In genomic region chr11:90235221-90235620, GRCm38 (mm10) we compare ENCODE assay signal across 18 mouse cellular contexts.
"Had no signal": no experiment of that assay in that cellular context is flagged by ENCODE, and none has a peak within 500 bp of the region (broad histone marks: within the 10 kb centered on the region; RNA-seq: fewer than 3 reads in every experiment).

No protein-coding gene starts in this region.

- ATAC-seq: midbrain, embryonic 15.5 days had no signal

- H3K4me3 ChIP-seq: layer of hippocampus, adult 2 months; liver, embryonic 13.5 days; midbrain, embryonic 15.5 days; myocyte; neural tube, embryonic 13.5 days; stomach, embryonic 15.5 days had no signal

- H3K9ac ChIP-seq: liver, embryonic 13.5 days; midbrain, embryonic 15.5 days; neural tube, embryonic 13.5 days; stomach, embryonic 15.5 days had no signal

- H3K27me3 ChIP-seq: liver, embryonic 13.5 days; midbrain, embryonic 15.5 days; neural tube, embryonic 13.5 days; stomach, embryonic 15.5 days had no signal

- H3K27ac ChIP-seq: layer of hippocampus, adult 2 months; liver, embryonic 13.5 days; midbrain, embryonic 15.5 days; neural tube, embryonic 13.5 days; stomach, embryonic 15.5 days had no signal

- H3K4me2 ChIP-seq: liver, embryonic 13.5 days; midbrain, embryonic 11.5 days; midbrain, embryonic 15.5 days; neural tube, embryonic 13.5 days; stomach, embryonic 15.5 days had no signal

- H3K36me3 ChIP-seq: liver, embryonic 13.5 days; midbrain, embryonic 15.5 days; neural tube, embryonic 13.5 days; stomach, embryonic 15.5 days had no signal

- H3K9me3 ChIP-seq: liver, embryonic 13.5 days; midbrain, embryonic 15.5 days; neural tube, embryonic 13.5 days; stomach, embryonic 15.5 days had no signal

- DNase-seq: kidney, adult 11 months; kidney, adult 8-10 months; kidney, postnatal 25 days; layer of hippocampus, adult 9-11 months; liver, embryonic 13.5 days; lung, adult 2 months; lung, postnatal 14 days; lung, postnatal 4 days; retina, postnatal 1 day; right cerebral cortex, postnatal 25 days; spleen, adult 18-20 months; thymus, postnatal 25 days had no signal

- H3K4me1 ChIP-seq: midbrain, embryonic 15.5 days had no signal
